Mouse (Mus musculus): ENCODE results near the gene Snrpe. TPM values are rescaled to one million over a fixed set of nuclear protein-coding genes. Genes with fewer than 3 reads are reported as not detected.

The Snrpe gene
- polyA plus RNA-seq (2015; fragmentation: Nextera tagmentation; extraction: Ambion mirVana), result 439 and 513 TPM in 2 replicates

- peak within 1 kb of the TSS; percentile 97 for H3K9ac ChIP-seq (ENCODE audit: low read length)
- WGBS, result under 1% methylated on average over 72 of the region's 73 CpGs
- ATAC-seq (ENCODE audit: insufficient read depth, low FRiP score), result peak; percentile 98
- H3K4me1 ChIP-seq (ENCODE audit: control insufficient read depth, insufficient read depth, low read length), result 0 out of 2 replicates have a peak, but pooled peaks cover 4% of the 10 kb centered on the region
- no peaks in the 10 kb centered on the region for H3K9me3 ChIP-seq (replicated peaks; ENCODE audit: control insufficient read depth, low read length)
- H3K36me3 ChIP-seq (ENCODE audit: control insufficient read depth, insufficient read depth, low read length), result peaks cover 12% of the 10 kb centered on the region
- H3K27me3 ChIP-seq (ENCODE audit: control insufficient read depth, insufficient read depth, low read length), result no peaks in the 10 kb centered on the region
- H3K4me3 ChIP-seq (replicated peaks; ENCODE audit: low read length), result peak within 1 kb of the TSS; percentile 93
- peak within 1 kb of the TSS; percentile 94 for H3K27ac ChIP-seq (ENCODE audit: low read length)
- H3K4me2 ChIP-seq (ENCODE audit: low read depth, low read length), result peak within 1 kb of the TSS; percentile 73
Measured at GRCm38 (mm10) chr1:133609771-133610502, at the start of gene Snrpe. TSS of gene Snrpe (minus strand) at chr1:133610291.

GRCm38 (mm10) chr1:133658878-133659277 is 48.8 kb upstream of the Snrpe start:
- H3K4me3 ChIP-seq (replicated peaks; ENCODE audit: low read length), result no peak overlapping the region
- H3K36me3 ChIP-seq (ENCODE audit: control insufficient read depth, insufficient read depth, low read length), result peaks cover 9% of the 10 kb centered on the region
- 74% methylated on average over 3 of the region's 3 CpGs for WGBS
- no peak overlapping the region for H3K27ac ChIP-seq (ENCODE audit: low read length)
- no peak overlapping the region for H3K9ac ChIP-seq (ENCODE audit: low read length)
- no peaks in the 10 kb centered on the region for H3K27me3 ChIP-seq (ENCODE audit: control insufficient read depth, insufficient read depth, low read length)
- peak overlapping the region; percentile 16; the same call in 1 of the 2 replicates for H3K4me2 ChIP-seq (ENCODE audit: low read depth, low read length)
- no peak for ATAC-seq (ENCODE audit: insufficient read depth, low FRiP score)
- H3K9me3 ChIP-seq (replicated peaks; ENCODE audit: control insufficient read depth, low read length), result no peaks in the 10 kb centered on the region
- peaks cover 40% of the 10 kb centered on the region for H3K4me1 ChIP-seq (ENCODE audit: control insufficient read depth, insufficient read depth, low read length)

GRCm38 (mm10) chr1:133656811-133657210 is 46.7 kb upstream of the Snrpe start:
- Histone ChIP-seq H3K9ac (ENCODE audit: low read length) (peak overlapping the region; percentile 31; the same call in 1 of the 2 replicates), H3K36me3 (ENCODE audit: control insufficient read depth, insufficient read depth, low read length) (peaks cover 12% of the 10 kb centered on the region), H3K9me3 (replicated peaks; ENCODE audit: control insufficient read depth, low read length) (no peaks in the 10 kb centered on the region), H3K4me2 (ENCODE audit: low read depth, low read length) (peak overlapping the region; percentile 30), H3K27ac (ENCODE audit: low read length) (no peak overlapping the region; the same call in 1 of the 2 replicates), H3K4me1 (ENCODE audit: control insufficient read depth, insufficient read depth, low read length) (peaks cover 39% of the 10 kb centered on the region), H3K27me3 (ENCODE audit: control insufficient read depth, insufficient read depth, low read length) (no peaks in the 10 kb centered on the region), H3K4me3 (replicated peaks; ENCODE audit: low read length) (peak overlapping the region; percentile 6; the same call in 1 of the 2 replicates)
- WGBS, result 43% methylated on average over 5 of the region's 5 CpGs
- ATAC-seq (ENCODE audit: insufficient read depth, low FRiP score), result no peak

GRCm38 (mm10) chr1:133653033-133653432 is 42.9 kb upstream of the Snrpe start:
- no peak overlapping the region for H3K4me2 ChIP-seq (ENCODE audit: low read depth, low read length)
- H3K4me3 ChIP-seq (replicated peaks; ENCODE audit: low read length), result no peak overlapping the region
- H3K36me3 ChIP-seq (ENCODE audit: control insufficient read depth, insufficient read depth, low read length), result peaks cover 12% of the 10 kb centered on the region
- H3K9me3 ChIP-seq (replicated peaks; ENCODE audit: control insufficient read depth, low read length), result no peaks in the 10 kb centered on the region
- no peak for ATAC-seq (ENCODE audit: insufficient read depth, low FRiP score)
- H3K4me1 ChIP-seq (ENCODE audit: control insufficient read depth, insufficient read depth, low read length), result peaks cover 20% of the 10 kb centered on the region
- no peak overlapping the region for H3K9ac ChIP-seq (ENCODE audit: low read length)
- 94% methylated on average over 1 of the region's 1 CpGs for WGBS
- H3K27ac ChIP-seq (ENCODE audit: low read length), result no peak overlapping the region
- H3K27me3 ChIP-seq (ENCODE audit: control insufficient read depth, insufficient read depth, low read length), result no peaks in the 10 kb centered on the region

GRCm38 (mm10) chr1:133650288-133651055 is 40.4 kb upstream of the Snrpe start:
- H3K9ac ChIP-seq (ENCODE audit: low read length), result no peak overlapping the region
- H3K4me2 ChIP-seq (ENCODE audit: low read depth, low read length), result no peak overlapping the region
- H3K4me3 ChIP-seq (replicated peaks; ENCODE audit: low read length), result no peak overlapping the region
- no peak overlapping the region for H3K27ac ChIP-seq (ENCODE audit: low read length)
- peaks cover 12% of the 10 kb centered on the region for H3K36me3 ChIP-seq (ENCODE audit: control insufficient read depth, insufficient read depth, low read length)
- H3K4me1 ChIP-seq (ENCODE audit: control insufficient read depth, insufficient read depth, low read length), result peaks cover 5% of the 10 kb centered on the region; the same call in 1 of the 2 replicates
- WGBS, result 93% methylated on average over 7 of the region's 7 CpGs
- H3K27me3 ChIP-seq (ENCODE audit: control insufficient read depth, insufficient read depth, low read length), result no peaks in the 10 kb centered on the region
- no peaks in the 10 kb centered on the region for H3K9me3 ChIP-seq (replicated peaks; ENCODE audit: control insufficient read depth, low read length)
- no peak for ATAC-seq (ENCODE audit: insufficient read depth, low FRiP score)

- WGBS, result 91% methylated on average over 5 of the region's 5 CpGs
- Histone ChIP-seq H3K27ac (ENCODE audit: low read length) (no peak overlapping the region), H3K9me3 (replicated peaks; ENCODE audit: control insufficient read depth, low read length) (no peaks in the 10 kb centered on the region), H3K4me1 (ENCODE audit: control insufficient read depth, insufficient read depth, low read length) (no peaks in the 10 kb centered on the region), H3K36me3 (ENCODE audit: control insufficient read depth, insufficient read depth, low read length) (peaks cover 18% of the 10 kb centered on the region; the same call in 1 of the 2 replicates), H3K27me3 (ENCODE audit: control insufficient read depth, insufficient read depth, low read length) (no peaks in the 10 kb centered on the region), H3K4me3 (replicated peaks; ENCODE audit: low read length) (no peak overlapping the region), H3K9ac (ENCODE audit: low read length) (no peak overlapping the region), H3K4me2 (ENCODE audit: low read depth, low read length) (no peak overlapping the region)
- ATAC-seq (ENCODE audit: insufficient read depth, low FRiP score), result no peak
Measured at GRCm38 (mm10) chr1:133645652-133646051, 35.6 kb upstream of the Snrpe start.

- Histone ChIP-seq H3K9ac (ENCODE audit: low read length) (no peak overlapping the region), H3K4me1 (ENCODE audit: control insufficient read depth, insufficient read depth, low read length) (no peaks in the 10 kb centered on the region), H3K27ac (ENCODE audit: low read length) (no peak overlapping the region), H3K27me3 (ENCODE audit: control insufficient read depth, insufficient read depth, low read length) (no peaks in the 10 kb centered on the region), H3K4me2 (ENCODE audit: low read depth, low read length) (no peak overlapping the region), H3K4me3 (replicated peaks; ENCODE audit: low read length) (no peak overlapping the region), H3K36me3 (ENCODE audit: control insufficient read depth, insufficient read depth, low read length) (peaks cover 47% of the 10 kb centered on the region), H3K9me3 (replicated peaks; ENCODE audit: control insufficient read depth, low read length) (no peaks in the 10 kb centered on the region)
- 88% methylated on average over 2 of the region's 2 CpGs for WGBS
- no peak for ATAC-seq (ENCODE audit: insufficient read depth, low FRiP score)
Measured at GRCm38 (mm10) chr1:133641163-133641562, 31.1 kb upstream of the Snrpe start.

GRCm38 (mm10) chr1:133638517-133638916 is 28.4 kb upstream of the Snrpe start:
- Histone ChIP-seq H3K27ac (ENCODE audit: low read length) (no peak overlapping the region), H3K4me3 (replicated peaks; ENCODE audit: low read length) (no peak overlapping the region), H3K9me3 (replicated peaks; ENCODE audit: control insufficient read depth, low read length) (no peaks in the 10 kb centered on the region), H3K36me3 (ENCODE audit: control insufficient read depth, insufficient read depth, low read length) (peaks cover 51% of the 10 kb centered on the region), H3K4me2 (ENCODE audit: low read depth, low read length) (no peak overlapping the region), H3K9ac (ENCODE audit: low read length) (no peak overlapping the region), H3K4me1 (ENCODE audit: control insufficient read depth, insufficient read depth, low read length) (no peaks in the 10 kb centered on the region), H3K27me3 (ENCODE audit: control insufficient read depth, insufficient read depth, low read length) (no peaks in the 10 kb centered on the region)
- 87% methylated on average over 6 of the region's 6 CpGs for WGBS
- ATAC-seq (ENCODE audit: insufficient read depth, low FRiP score), result no peak

GRCm38 (mm10) chr1:133632168-133632567 is 22.1 kb upstream of the Snrpe start:
- WGBS, result 90% methylated on average over 2 of the region's 2 CpGs
- Histone ChIP-seq H3K4me1 (ENCODE audit: control insufficient read depth, insufficient read depth, low read length) (no peaks in the 10 kb centered on the region), H3K27me3 (ENCODE audit: control insufficient read depth, insufficient read depth, low read length) (no peaks in the 10 kb centered on the region), H3K4me3 (replicated peaks; ENCODE audit: low read length) (no peak overlapping the region), H3K9ac (ENCODE audit: low read length) (no peak overlapping the region), H3K9me3 (replicated peaks; ENCODE audit: control insufficient read depth, low read length) (no peaks in the 10 kb centered on the region), H3K27ac (ENCODE audit: low read length) (no peak overlapping the region), H3K36me3 (ENCODE audit: control insufficient read depth, insufficient read depth, low read length) (peaks cover 53% of the 10 kb centered on the region), H3K4me2 (ENCODE audit: low read depth, low read length) (no peak overlapping the region)
- ATAC-seq (ENCODE audit: insufficient read depth, low FRiP score), result no peak
